Mouse (Mus musculus) left cerebral cortex, postnatal 4 days (tissue): ENCODE measurements around the gene Vps13d. TPM values are rescaled to one million over a fixed set of nuclear protein-coding genes. Genes with fewer than 3 reads are reported as not detected.

Experiments
- DNase-seq: peaks from one replicate; pipeline ENCODE4 v3.0.0-alpha.2; 2022
- intact Hi-C: fragments of 180-260 bp; cut with DNase I; formaldehyde crosslinking; loops from one replicate; pipeline ENCODE4 v1.15.1; 2025
- total RNA-seq, 2 experiments: library from RNA; stranded (reverse); gene quantifications; 2 replicates each; pipeline ENCODE4 v1.2.3; 2021

Gene Vps13d
- total RNA-seq, 2 experiments from 2014 or later, result 50.3 to 51.0 TPM

- no peak for DNase-seq
- intact Hi-C loops, result no loop called here
These were observed 238.9 kb downstream of the Vps13d start for GRCm38 (mm10) chr4:144955863-144956262.

- intact Hi-C loops, result no loop called here
- DNase-seq, result no peak
These were observed 241.4 kb downstream of the Vps13d start for GRCm38 (mm10) chr4:144953421-144953820.

DNA sequence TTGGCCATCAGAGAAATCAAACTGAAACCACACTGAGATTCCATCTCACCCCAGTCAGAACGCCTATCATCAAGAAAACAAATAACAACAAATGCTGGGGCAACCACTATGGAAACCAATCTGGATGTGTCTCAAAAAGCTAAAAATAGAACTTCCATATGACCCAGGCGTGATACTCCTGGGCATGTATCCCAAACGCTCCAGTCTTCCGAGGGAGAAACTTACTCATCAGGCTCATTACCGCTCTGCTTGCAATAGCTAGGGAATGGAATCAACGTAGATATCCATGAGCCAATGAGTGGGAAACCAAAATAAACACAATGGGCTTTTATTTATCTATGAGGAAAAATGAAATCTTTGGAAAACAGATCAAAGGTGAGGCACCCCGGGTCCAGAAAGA lies 242.9 kb downstream of the Vps13d start:
- no peak for DNase-seq
- intact Hi-C loops, result no loop called here

DNA sequence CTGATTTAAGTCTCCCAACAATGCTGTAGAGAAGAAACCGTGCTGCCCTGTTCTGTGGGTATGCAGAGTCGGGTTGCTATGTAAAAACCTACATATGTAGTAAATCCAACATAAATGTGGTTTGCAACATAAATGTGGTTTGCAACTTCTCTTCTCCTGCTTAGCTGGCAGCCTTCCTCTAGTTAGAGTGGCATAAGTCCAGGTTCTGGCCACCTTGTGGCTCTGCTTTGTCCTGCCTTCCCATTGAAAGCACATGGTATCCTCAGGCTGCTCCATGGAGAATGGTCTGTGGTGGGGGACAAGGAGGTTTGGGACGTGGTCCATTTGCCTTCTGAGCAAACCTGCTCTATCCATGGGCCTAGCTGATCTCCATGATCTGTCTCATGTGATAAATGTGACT lies 243.9 kb downstream of the Vps13d start:
- intact Hi-C loops, result no loop called here
- DNase-seq, result no peak

- intact Hi-C loops, result no loop called here
- DNase-seq, result no peak
These were observed 244.5 kb downstream of the Vps13d start for GRCm38 (mm10) chr4:144950327-144950711.

GRCm38 (mm10) chr4:144949441-144950326 lies 245.1 kb downstream of the Vps13d start:
- intact Hi-C loops, result no loop called here
- peak; percentile 78 for DNase-seq

GRCm38 (mm10) chr4:144947738-144948390 lies 246.9 kb downstream of the Vps13d start:
- intact Hi-C loops, result no loop called here
- no peak for DNase-seq

- intact Hi-C loops, result no loop called here
- DNase-seq, result no peak
These were observed 251.5 kb downstream of the Vps13d start for GRCm38 (mm10) chr4:144943273-144943672.

- intact Hi-C loops, result no loop called here
- DNase-seq, result no peak
These were observed 252.4 kb downstream of the Vps13d start for GRCm38 (mm10) chr4:144942433-144942832.

DNA sequence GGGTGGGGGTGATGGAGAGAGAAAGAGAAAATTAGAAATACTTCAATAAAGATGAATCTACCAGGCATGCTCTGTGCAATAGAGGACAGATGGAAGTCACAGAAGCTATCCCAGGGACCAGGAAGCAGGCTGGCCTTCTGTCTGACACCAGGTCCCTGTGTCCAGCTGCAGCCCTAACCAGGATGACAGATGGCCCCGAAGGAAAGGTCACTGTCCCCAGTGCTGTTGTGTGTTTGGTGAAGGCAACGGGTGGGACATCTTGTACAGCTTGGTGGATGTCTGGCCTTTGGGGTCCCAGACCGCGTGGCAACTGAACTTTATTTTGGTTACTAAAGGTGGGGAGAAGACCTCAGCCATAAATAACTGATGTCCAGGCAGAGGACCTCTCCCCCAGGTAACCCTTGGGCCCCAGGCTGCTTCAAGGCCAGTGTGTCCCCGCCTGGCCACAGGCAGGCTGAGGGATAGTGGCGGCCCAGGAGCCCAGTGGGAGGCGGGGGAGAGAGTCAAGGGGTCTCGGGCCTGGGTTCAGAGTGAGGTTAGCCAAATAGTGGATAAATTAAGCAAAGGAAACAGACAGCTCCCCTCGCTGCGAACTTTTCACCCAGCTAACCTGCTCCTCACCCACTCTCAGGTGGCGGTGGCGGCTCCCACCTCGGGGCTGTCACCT lies 253.9 kb downstream of the Vps13d start:
- no peak for DNase-seq
- intact Hi-C loops, result no loop called here

DNA sequence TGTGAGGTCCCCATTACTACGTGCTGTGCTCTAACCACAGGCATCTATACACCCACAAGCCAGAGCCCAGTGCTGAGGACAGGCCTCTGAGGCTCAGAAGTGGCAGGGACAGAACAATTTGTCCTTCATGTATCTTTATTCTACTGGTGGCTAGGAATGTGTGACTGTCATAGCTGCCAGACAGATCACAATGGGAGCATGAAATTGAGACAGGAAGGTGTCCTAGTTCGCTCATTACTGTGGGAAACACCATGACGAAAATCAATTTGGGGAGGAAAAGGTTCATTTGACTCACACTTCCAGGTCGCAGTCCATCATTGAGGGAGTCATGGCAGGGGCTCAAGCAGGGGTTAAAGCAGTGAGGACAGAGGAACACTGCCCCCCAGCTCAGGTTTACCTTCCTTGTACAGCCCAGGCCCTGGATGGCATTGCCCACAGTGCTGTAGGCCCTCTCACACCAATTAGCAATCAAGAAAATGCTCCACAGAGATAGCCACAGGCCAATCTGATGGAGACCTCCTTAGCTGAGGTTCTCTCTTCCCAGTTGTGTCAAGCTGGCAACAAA lies 254.9 kb downstream of the Vps13d start:
- no peak for DNase-seq
- intact Hi-C loops, result no loop called here

- intact Hi-C loops, result no loop called here
- peak; percentile 83 for DNase-seq
These were observed 258.1 kb downstream of the Vps13d start for GRCm38 (mm10) chr4:144936563-144937154.

- no peak for DNase-seq
- intact Hi-C loops, result no loop called here
These were observed 260.3 kb downstream of the Vps13d start for GRCm38 (mm10) chr4:144934501-144934900.

- DNase-seq, result no peak
- intact Hi-C loops, result no loop called here
These were observed 263.6 kb downstream of the Vps13d start for GRCm38 (mm10) chr4:144931167-144931566.

- DNase-seq, result peak; percentile 63
- intact Hi-C loops, result no loop called here
These were observed 264.4 kb downstream of the Vps13d start for GRCm38 (mm10) chr4:144930366-144930765.

DNA sequence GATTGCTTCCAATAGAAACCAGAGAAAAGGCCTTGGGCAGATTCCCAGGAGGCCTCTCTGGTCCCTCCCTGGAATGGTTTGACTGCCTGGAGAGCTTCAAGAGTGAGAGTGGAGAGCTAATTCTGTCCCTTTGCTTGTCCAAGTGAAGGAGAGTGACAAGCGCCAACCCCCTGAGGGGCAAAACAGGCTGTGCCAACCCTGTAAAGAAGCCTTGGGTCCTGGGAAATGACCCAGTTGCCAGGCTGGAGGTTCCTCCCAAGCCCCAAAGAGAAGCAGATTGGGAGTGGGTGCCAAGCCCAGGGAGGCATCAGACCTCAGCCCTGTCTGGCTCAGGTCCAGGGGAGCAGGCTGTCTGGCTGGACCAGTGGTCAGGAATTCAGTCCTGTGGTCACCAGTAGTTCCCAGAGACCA lies 265.0 kb downstream of the Vps13d start:
- intact Hi-C loops, result no loop called here
- peak; percentile 88 for DNase-seq

DNA sequence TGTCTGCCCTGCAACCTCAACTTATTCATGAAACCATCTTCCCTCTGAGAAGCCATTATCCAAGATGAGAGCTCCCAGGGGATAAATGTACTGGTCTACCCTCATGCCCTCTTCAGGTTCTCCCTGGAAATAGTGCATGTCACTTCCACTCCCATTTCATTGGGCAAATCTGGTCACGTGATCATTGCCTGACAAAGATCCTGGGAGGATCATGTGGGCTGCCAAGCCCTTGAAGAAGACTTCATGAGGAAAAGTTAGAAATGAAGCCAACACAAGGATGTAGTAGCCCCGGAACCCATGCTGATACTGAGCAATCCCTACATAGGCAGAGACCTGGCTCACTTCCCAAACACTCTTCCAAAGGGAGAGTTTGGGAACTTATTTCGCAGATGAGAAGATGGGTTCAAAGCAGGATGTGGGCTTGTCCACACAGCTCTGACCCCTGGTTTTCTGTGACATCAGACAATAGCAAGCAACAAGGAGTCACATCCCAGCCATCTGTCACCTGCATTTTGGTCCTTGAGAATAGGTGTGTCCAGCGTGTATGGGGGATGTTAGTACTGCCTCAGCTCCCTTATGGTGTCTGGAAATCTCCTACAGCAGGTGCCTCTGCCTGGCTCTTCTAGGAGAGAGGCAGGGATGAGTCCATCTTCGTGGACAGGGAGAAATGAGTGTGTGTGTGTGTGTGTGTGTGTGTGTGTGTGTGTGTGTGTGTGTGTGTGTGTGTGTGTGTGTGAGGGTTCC lies 265.9 kb downstream of the Vps13d start:
- intact Hi-C loops, result no loop called here

More for the DNA sequence above, 265.9 kb downstream of the Vps13d start:
- no peak for DNase-seq
